Mouse (Mus musculus): Measurements from ENCODE around the gene Faap100. TPM values are rescaled to one million over a fixed set of nuclear protein-coding genes. Genes with fewer than 3 reads are reported as not detected.

Gene Faap100
- 10 to 100 TPM; 14.7 to 20.0 TPM for total RNA-seq (2023)

GRCm38 (mm10) chr11:120378611-120379540 lies at the start of gene Faap100:
TSS of gene Faap100 (minus strand) at chr11:120378764.

DNA sequence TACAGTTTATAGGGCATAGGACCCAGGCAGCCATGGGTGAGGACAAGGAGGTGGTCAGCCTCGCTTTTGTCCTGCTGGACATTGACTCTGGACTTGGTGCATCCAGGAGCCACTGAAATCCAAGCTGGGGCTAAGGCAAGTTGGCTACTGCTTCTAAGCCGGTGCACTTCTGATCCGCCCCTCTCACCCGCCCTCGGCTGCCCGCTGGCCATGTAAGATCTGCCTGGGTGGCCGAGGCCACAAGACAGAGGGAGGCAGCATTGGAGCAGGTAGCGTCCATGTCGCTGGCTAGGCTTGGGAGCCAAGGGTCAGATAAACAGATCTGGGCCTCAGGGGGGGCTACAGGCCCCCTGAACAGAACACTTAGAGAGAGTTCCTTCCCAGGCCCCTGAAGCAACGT lies 17.3 kb downstream of the Faap100 start, which contains the start of gene Fscn2:
Fscn2 (plus strand) TSS at position 240 of the 400 bp plus-strand sequence.

DNA sequence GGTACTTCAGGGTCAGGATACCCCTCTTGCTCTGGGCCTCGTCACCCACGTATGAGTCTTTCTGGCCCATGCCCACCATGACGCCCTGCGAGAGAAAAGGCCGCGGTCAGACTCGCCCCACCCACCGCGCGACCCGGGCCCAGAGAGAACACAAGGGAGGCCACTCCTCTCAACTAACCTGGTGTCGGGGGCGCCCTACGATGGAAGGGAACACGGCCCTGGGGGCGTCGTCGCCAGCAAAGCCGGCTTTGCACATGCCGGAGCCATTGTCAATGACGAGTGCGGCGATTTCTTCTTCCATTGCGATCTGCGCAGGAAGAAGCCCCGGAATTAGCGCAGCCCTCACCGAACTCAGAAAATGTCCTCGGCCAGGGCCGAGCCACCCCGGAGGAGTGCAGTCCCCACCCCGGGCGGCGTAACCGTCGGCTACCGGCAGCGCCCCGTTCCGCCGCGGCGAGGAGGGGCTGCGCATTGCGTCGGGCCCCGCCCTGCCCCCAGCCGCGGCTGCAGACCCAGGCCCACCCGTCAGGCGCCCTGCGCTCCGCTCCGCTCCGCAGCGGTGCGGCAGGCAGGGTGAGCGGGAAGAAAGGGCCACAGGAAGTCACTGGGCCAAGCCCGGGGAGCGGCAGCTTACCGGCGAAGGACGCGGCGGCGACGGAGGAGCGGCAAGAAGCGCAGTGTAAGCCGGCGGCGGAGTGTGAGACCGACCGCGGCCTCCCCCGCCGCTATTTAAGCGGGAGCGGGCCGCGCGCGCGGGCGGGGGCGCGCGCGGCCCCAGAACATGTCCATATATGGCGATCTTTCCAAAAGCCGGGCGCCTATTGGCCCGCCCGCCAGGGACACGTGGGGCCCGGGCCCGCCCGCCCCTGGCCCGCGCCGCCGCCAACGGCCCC lies 30.5 kb downstream of the Faap100 start, which contains the start of gene Actg1:
Actg1 (minus strand) TSS at position 752 of the 893 bp plus-strand sequence.

Other genes with a start within 250 kb of the Faap100 start
- gene Slc38a10, start 227.4 kb downstream of the Faap100 start, total RNA-seq (2023) = 10 to 100 TPM; 84.9 to 93.4 TPM
- 1 to 10 TPM; 4.0 to 5.5 TPM for gene Bahcc1, start 145.8 kb downstream of the Faap100 start, total RNA-seq (2023)
- gene Actg1, start 30.2 kb downstream of the Faap100 start, total RNA-seq (2023) = 1,000 to 10,000 TPM; 3,512 to 3,572 TPM
- 1 to 10 TPM in 1 of 2 experiments, not detected in 1; 1.3 TPM for gene Fscn2, start 17.2 kb downstream of the Faap100 start, total RNA-seq (2023)
- gene Nploc4, start 58.9 kb upstream of the Faap100 start, total RNA-seq (2023) = 10 to 100 TPM; 46.4 to 49.1 TPM
- gene Tspan10, start 63.9 kb upstream of the Faap100 start, total RNA-seq (2023) = under 1 TPM in 1 of 2 experiments, not detected in 1; 0.22 TPM
- gene Pde6g, start 74.7 kb upstream of the Faap100 start, total RNA-seq (2023) = not detected
- 1 to 10 TPM; 5.2 to 6.9 TPM for gene Oxld1, start 79.3 kb upstream of the Faap100 start, total RNA-seq (2023)
- gene Ccdc137, start 79.4 kb upstream of the Faap100 start, total RNA-seq (2023) = 10 to 100 TPM in 1 of 2 experiments, 1 to 10 TPM in 1; 9.3 to 11.5 TPM
- 1 to 10 TPM; 8.2 to 9.5 TPM for gene Arl16, start 88.8 kb upstream of the Faap100 start, total RNA-seq (2023)
- gene Mrpl12, start 105.8 kb upstream of the Faap100 start, total RNA-seq (2023) = 10 to 100 TPM; 15.7 to 20.7 TPM
- 10 to 100 TPM; 12.5 to 13.2 TPM for gene Slc25a10, start 113.1 kb upstream of the Faap100 start, total RNA-seq (2023)
- gene Gcgr, start 151.9 kb upstream of the Faap100 start, total RNA-seq (2023) = not detected
- gene Mcrip1, start 171.0 kb upstream of the Faap100 start, total RNA-seq (2023) = 10 to 100 TPM; 28.5 to 32.8 TPM
- gene Ppp1r27, start 172.4 kb upstream of the Faap100 start, total RNA-seq (2023) = not detected
- gene P4hb, start 194.5 kb upstream of the Faap100 start, total RNA-seq (2023) = 100 to 1,000 TPM; 250 to 293 TPM
- gene Arhgdia, start 202.9 kb upstream of the Faap100 start, total RNA-seq (2023) = 100 to 1,000 TPM; 404 to 468 TPM
- 100 to 1,000 TPM; 129 to 148 TPM for gene Alyref, start 219.6 kb upstream of the Faap100 start, total RNA-seq (2023)
- 10 to 100 TPM; 51.5 to 52.9 TPM for gene Anapc11, start 219.7 kb upstream of the Faap100 start, total RNA-seq (2023)
- gene Npb, start 229.7 kb upstream of the Faap100 start, total RNA-seq (2023) = 1 to 10 TPM in 1 of 2 experiments, not detected in 1; 1.3 TPM
- gene Pcyt2, start 239.2 kb upstream of the Faap100 start, total RNA-seq (2023) = 10 to 100 TPM; 33.2 to 34.6 TPM
- 100 to 1,000 TPM; 117 to 133 TPM for gene Sirt7, start 246.5 kb upstream of the Faap100 start, total RNA-seq (2023)